Mouse (Mus musculus) adrenal gland, adult 8-10 months (tissue): Measurements from ENCODE around the gene Smok3c. TPM values are rescaled to one million over a fixed set of nuclear protein-coding genes. Genes with fewer than 3 reads are reported as not detected.
"Not testable (repeated sequence)": the region's sequence is repeated elsewhere in the genome, so short reads cannot be mapped to it uniquely, and the experiment has no call there.

Experiments used
- DNase-seq: peaks from one replicate; pipeline ENCODE4 v3.0.0; 2022
- total RNA-seq, 4 experiments: library from RNA; stranded (reverse); gene quantifications; 2 replicates each; pipeline ENCODE4 v1.2.4; 2022

The Smok3c gene
- total RNA-seq, 4 experiments from 2014 or later = not detected

DNA sequence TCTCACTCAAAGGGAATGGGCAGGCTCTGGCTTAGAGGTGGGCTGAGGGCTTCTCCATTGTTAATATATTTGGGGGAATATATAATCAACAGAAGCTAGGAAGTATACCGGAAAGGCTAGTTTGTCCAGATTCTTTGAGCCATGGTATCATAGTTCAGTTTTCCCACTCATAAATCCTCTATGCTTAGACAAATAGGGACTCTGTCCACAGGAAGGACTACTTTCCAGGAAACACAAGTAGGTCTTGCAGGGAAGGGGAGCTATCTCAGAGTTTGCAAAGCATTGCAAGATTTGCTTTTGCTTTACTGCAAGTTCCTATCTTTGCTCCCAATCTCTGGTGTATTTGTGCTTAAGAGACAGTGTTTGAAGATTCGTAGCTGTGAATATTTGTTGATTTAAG lies 52.0 kb downstream of the Smok3c start:
- no peak for DNase-seq

DNA sequence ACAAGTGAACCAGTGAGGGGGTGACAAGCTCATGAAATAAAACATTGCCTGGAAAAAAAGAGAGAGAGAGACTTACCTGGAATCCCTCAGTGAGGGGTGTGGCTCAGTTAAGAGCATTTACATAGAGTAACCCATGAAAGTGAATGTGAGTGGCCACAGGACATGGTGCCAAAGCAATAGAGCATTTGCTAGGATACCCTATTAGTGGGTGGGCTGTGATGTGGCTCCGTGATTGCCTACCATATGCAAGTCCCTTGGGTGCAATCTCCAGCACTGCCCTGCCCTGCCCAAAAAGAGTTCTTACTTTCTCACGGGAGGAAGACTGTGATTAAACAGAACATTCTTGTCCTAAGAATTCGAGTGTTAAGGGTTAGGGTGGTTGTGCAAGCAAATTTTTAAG lies 54.1 kb downstream of the Smok3c start:
- DNase-seq = no peak

DNA sequence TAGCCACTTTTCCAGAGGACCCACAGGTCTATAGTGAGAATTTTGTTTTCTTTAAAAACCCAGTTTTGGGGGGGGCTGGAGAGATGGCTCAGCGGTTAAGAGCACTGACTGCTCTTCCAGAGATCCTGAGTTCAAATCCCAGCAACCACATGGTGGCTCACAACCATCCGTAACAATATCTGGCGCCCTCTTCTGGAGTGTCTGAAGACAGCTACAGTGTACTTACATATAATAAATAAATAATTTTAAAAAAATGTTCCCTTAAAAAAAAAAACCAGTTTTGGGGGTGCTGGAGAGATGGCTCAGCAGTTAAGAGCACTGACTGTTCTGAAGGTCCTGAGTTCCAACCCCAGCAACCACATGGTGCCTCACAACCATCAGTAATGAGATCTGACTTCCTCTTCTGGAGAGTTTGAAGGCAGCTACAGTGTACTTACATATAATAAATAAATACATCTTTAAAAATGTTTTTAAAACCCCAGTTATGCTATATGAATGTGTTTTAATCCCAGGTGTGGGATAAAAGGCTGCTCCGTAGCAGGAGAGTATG lies 56.9 kb downstream of the Smok3c start:
- not testable (repeated sequence) for DNase-seq

Other genes starting within 250 kb of the Smok3c start
- gene Pilra, start 216.9 kb upstream of the Smok3c start, total RNA-seq = 1 to 10 TPM; 1.8 to 5.8 (median 4.1) TPM
- 1 to 10 TPM; 1.2 to 3.7 (median 1.9) TPM for gene Pilrb1, start 195.1 kb upstream of the Smok3c start, total RNA-seq
- gene Pilrb2, start 181.4 kb upstream of the Smok3c start, total RNA-seq = 1 to 10 TPM in 2 of 4 experiments, under 1 TPM in 1, not detected in 1; 0.93 to 3.2 (median 2.2) TPM
- gene Cyp3a13, start 131.6 kb upstream of the Smok3c start, total RNA-seq = under 1 TPM in 3 of 4 experiments, not detected in 1; 0.17 to 0.26 (median 0.22) TPM
- under 1 TPM; 0.14 to 0.71 (median 0.40) TPM for gene Gjc3, start 90.1 kb upstream of the Smok3c start, total RNA-seq
- 1 to 10 TPM in 1 of 4 experiments, under 1 TPM in 2, not detected in 1; 0.73 to 1.0 (median 0.78) TPM for gene Azgp1, start 71.7 kb upstream of the Smok3c start, total RNA-seq
- not detected for gene Smok3a, start 31.9 kb upstream of the Smok3c start, total RNA-seq
- not detected for gene Smok3b, start 31.8 kb upstream of the Smok3c start, total RNA-seq
- 10 to 100 TPM; 39.6 to 51.4 (median 47.6) TPM for gene Zkscan1, start 31.9 kb downstream of the Smok3c start, total RNA-seq
- 10 to 100 TPM; 16.7 to 18.8 (median 17.1) TPM for gene Zscan21, start 63.7 kb downstream of the Smok3c start, total RNA-seq
- 10 to 100 TPM; 12.9 to 18.5 (median 16.1) TPM for gene Zfp113, start 102.5 kb downstream of the Smok3c start, total RNA-seq
- 100 to 1,000 TPM; 123 to 142 (median 139) TPM for gene Cops6, start 107.9 kb downstream of the Smok3c start, total RNA-seq
- 10 to 100 TPM; 19.5 to 34.6 (median 27.6) TPM for gene Ap4m1, start 118.8 kb downstream of the Smok3c start, total RNA-seq
- 10 to 100 TPM; 26.2 to 40.7 (median 32.4) TPM for gene Mcm7, start 119.2 kb downstream of the Smok3c start, total RNA-seq
- gene Taf6, start 134.3 kb downstream of the Smok3c start, total RNA-seq = 10 to 100 TPM; 42.4 to 62.7 (median 51.4) TPM
- 10 to 100 TPM; 23.8 to 34.5 (median 27.8) TPM for gene Cnpy4, start 134.3 kb downstream of the Smok3c start, total RNA-seq
- 10 to 100 TPM; 10.4 to 15.0 (median 11.7) TPM for gene Mblac1, start 141.1 kb downstream of the Smok3c start, total RNA-seq
- under 1 TPM; 0.14 to 0.91 (median 0.52) TPM for gene Nxpe5, start 172.7 kb downstream of the Smok3c start, total RNA-seq
- gene Lamtor4, start 202.3 kb downstream of the Smok3c start, total RNA-seq = 100 to 1,000 TPM in 2 of 4 experiments, 10 to 100 TPM in 2; 86.5 to 106 (median 99.5) TPM
- 10 to 100 TPM; 22.7 to 48.4 (median 37.4) TPM for gene BC037034, start 210.8 kb downstream of the Smok3c start, total RNA-seq
- gene Gal3st4, start 219.6 kb downstream of the Smok3c start, total RNA-seq = under 1 TPM in 2 of 4 experiments, not detected in 2; 0.17 to 0.38 TPM
- gene Gm43720, start 226.8 kb downstream of the Smok3c start, total RNA-seq = not detected
- 1 to 10 TPM in 2 of 4 experiments, under 1 TPM in 2; 0.38 to 1.3 (median 0.97) TPM for gene Gpc2, start 226.8 kb downstream of the Smok3c start, total RNA-seq
- gene Stag3, start 227.0 kb downstream of the Smok3c start, total RNA-seq = under 1 TPM in 3 of 4 experiments, not detected in 1; 0.08 to 0.35 (median 0.09) TPM